Mouse (Mus musculus) bone marrow macrophage, adult 2 months (primary cell): Measurements from ENCODE around the gene Hist1h4j.

ENCODE experiments used
- CTCF ChIP-seq: IDR thresholded peaks from 2 replicates; pipeline ENCODE4 v1.5.1; 2012; ENCODE audit warnings: low read depth, mild to moderate bottlenecking, low read length, moderate library complexity
- POLR2A ChIP-seq: IDR thresholded peaks from 2 replicates; pipeline ENCODE4 v1.6.1; 2012; ENCODE audit warnings: mild to moderate bottlenecking, low read depth, low read length, borderline replicate concordance

DNA sequence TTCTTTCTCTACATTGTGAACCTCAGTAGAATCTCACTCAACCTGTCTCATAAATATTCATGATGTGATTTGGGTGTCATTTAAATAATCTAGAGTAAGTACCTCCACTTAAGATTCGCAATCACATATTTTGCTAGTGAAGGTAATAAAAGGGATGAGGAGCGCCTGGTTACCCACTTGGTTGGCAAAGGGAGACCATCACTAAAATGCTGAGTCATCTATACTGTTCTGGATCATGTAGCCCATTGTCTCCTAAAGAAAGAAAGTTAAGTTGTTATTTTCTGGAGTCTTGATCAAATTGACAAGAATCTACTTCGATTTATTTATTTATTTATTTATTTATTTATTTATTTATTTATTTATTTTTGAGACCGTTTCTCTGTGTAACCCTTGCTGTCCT is 28.2 kb upstream of the Hist1h4j start:
- TF ChIP-seq CTCF (no peak), POLR2A (no peak)
